Mouse (Mus musculus) intestine, embryonic 14.5 days (tissue): ENCODE measurements at regions not wholly inside any gene's neighbourhood (a gene's known extent, or its start where the extent isn't known, plus 50 kb on each side); places are given as distances from the start of the nearest gene placed in this dataset.

Experiments used
- ATAC-seq: fragments of 200-750 bp; cut with Nextera tagmentation; replicated peaks from 2 replicates; pipeline ENCODE4 v1.8.0; 2017; ENCODE audit warnings: low read depth, moderate number of reproducible peaks, moderate TSS enrichment, moderate library complexity; ENCODE audit not compliant: low FRiP score, low TSS enrichment
- DNase-seq: peaks from one replicate; pipeline ENCODE4 v3.0.0-alpha.2; 2018; ENCODE audit warnings: low spot score
- H3K27ac ChIP-seq: fragments of 300-500 bp; sonication (generic); 2 replicates; pipeline ENCODE4 v1.5.1; 2014; ENCODE audit warnings: low read depth, mild to moderate bottlenecking, control low read depth
- H3K27me3 ChIP-seq: fragments of 300-500 bp; sonication (generic); replicated peaks from 2 replicates; pipeline ENCODE4 v1.6.1; 2014; ENCODE audit warnings: low read length, control low read depth; ENCODE audit not compliant: control insufficient read depth, insufficient read depth
- H3K36me3 ChIP-seq: fragments of 300-500 bp; sonication (generic); 2 replicates; pipeline ENCODE4 v1.6.1; 2014; ENCODE audit warnings: low read length, control low read depth; ENCODE audit not compliant: control insufficient read depth, insufficient read depth
- H3K4me1 ChIP-seq: fragments of 300-500 bp; sonication (generic); replicated peaks from 2 replicates; pipeline ENCODE4 v1.6.1; 2014; ENCODE audit warnings: low read length, control low read depth, mixed read lengths; ENCODE audit not compliant: control insufficient read depth, insufficient read depth
- H3K4me2 ChIP-seq: fragments of 300-500 bp; sonication (generic); 2 replicates; pipeline ENCODE4 v1.6.1; 2014; ENCODE audit warnings: low read length
- H3K4me3 ChIP-seq: fragments of 300-500 bp; sonication (generic); 2 replicates; pipeline ENCODE4 v1.5.1; 2014; ENCODE audit warnings: low read depth, low read length, control low read depth, mixed read lengths
- H3K9ac ChIP-seq: fragments of 300-500 bp; sonication (generic); 2 replicates; pipeline ENCODE4 v1.6.1; 2014; ENCODE audit warnings: mild to moderate bottlenecking, low read length
- H3K9me3 ChIP-seq: fragments of 300-500 bp; sonication (generic); 2 replicates; pipeline ENCODE4 v1.6.1; 2016; ENCODE audit warnings: low read length, control low read depth; ENCODE audit not compliant: control insufficient read depth
- WGBS: fragments of 180-500 bp; shearing (Covaris S2); extraction: QIAGEN DNeasy Blood & Tissue Kit; methylation state at CpG from one replicate; pipeline ENCODE4 v1.1.7; 2014; 5-methylcytosine and 5-hydroxymethylcytosine counted together

- no peaks in the 10 kb centered on the region for H3K36me3 ChIP-seq
- H3K9me3 ChIP-seq, result no peaks in the 10 kb centered on the region
- no peak overlapping the region for H3K27ac ChIP-seq
- DNase-seq, result no peak
- no peaks in the 10 kb centered on the region for H3K4me1 ChIP-seq
- H3K27me3 ChIP-seq, result no peaks in the 10 kb centered on the region
- H3K9ac ChIP-seq, result no peak overlapping the region
- no peak overlapping the region for H3K4me2 ChIP-seq
- no peak for ATAC-seq
- WGBS, result 50% methylated on average over 6 of the region's 6 CpGs
- no peak overlapping the region for H3K4me3 ChIP-seq
These were observed 157.0 kb upstream of the Six2 start for GRCm38 (mm10) chr17:85845059-85845458.

GRCm38 (mm10) chr17:85844486-85844885 lies 156.4 kb upstream of the Six2 start:
- Histone ChIP-seq H3K36me3 (no peaks in the 10 kb centered on the region), H3K4me3 (no peak overlapping the region), H3K4me2 (no peak overlapping the region), H3K27me3 (no peaks in the 10 kb centered on the region), H3K4me1 (no peaks in the 10 kb centered on the region), H3K9me3 (no peaks in the 10 kb centered on the region), H3K9ac (no peak overlapping the region), H3K27ac (no peak overlapping the region)
- 86% methylated on average over 13 of the region's 13 CpGs for WGBS
- no peak for ATAC-seq
- no peak for DNase-seq

GRCm38 (mm10) chr17:85823036-85823435 lies 135.0 kb upstream of the Six2 start:
- Histone ChIP-seq H3K4me2 (no peak overlapping the region), H3K9ac (no peak overlapping the region), H3K36me3 (no peaks in the 10 kb centered on the region), H3K27ac (no peak overlapping the region), H3K4me3 (no peak overlapping the region), H3K27me3 (no peaks in the 10 kb centered on the region), H3K4me1 (no peaks in the 10 kb centered on the region), H3K9me3 (no peaks in the 10 kb centered on the region)
- DNase-seq (no peak), ATAC-seq (no peak)
- 77% methylated on average over 19 of the region's 19 CpGs for WGBS

- ATAC-seq (no peak), DNase-seq (no peak)
- no peaks in the 10 kb centered on the region for H3K36me3 ChIP-seq
- H3K27me3 ChIP-seq, result no peaks in the 10 kb centered on the region
- no peak overlapping the region for H3K9ac ChIP-seq
- H3K4me1 ChIP-seq, result no peaks in the 10 kb centered on the region
- 89% methylated on average over 4 of the region's 4 CpGs for WGBS
- no peak overlapping the region for H3K4me2 ChIP-seq
- H3K27ac ChIP-seq, result no peak overlapping the region
- H3K4me3 ChIP-seq, result no peak overlapping the region
- no peaks in the 10 kb centered on the region for H3K9me3 ChIP-seq
These were observed 133.8 kb upstream of the Six2 start for GRCm38 (mm10) chr17:85821861-85822260.

- no peaks in the 10 kb centered on the region for H3K27me3 ChIP-seq
- H3K9ac ChIP-seq, result no peak overlapping the region
- DNase-seq (no peak), ATAC-seq (no peak)
- H3K27ac ChIP-seq, result no peak overlapping the region
- no peaks in the 10 kb centered on the region for H3K9me3 ChIP-seq
- H3K4me3 ChIP-seq, result no peak overlapping the region
- H3K36me3 ChIP-seq, result no peaks in the 10 kb centered on the region
- 78% methylated on average over 17 of the region's 17 CpGs for WGBS
- no peaks in the 10 kb centered on the region for H3K4me1 ChIP-seq
- no peak overlapping the region for H3K4me2 ChIP-seq
These were observed 130.2 kb upstream of the Six2 start for GRCm38 (mm10) chr17:85818098-85818855.

GRCm38 (mm10) chr17:85816521-85816920 lies 128.4 kb upstream of the Six2 start:
- Histone ChIP-seq H3K4me1 (no peaks in the 10 kb centered on the region), H3K27me3 (no peaks in the 10 kb centered on the region), H3K9me3 (no peaks in the 10 kb centered on the region), H3K4me2 (no peak overlapping the region), H3K36me3 (no peaks in the 10 kb centered on the region), H3K27ac (no peak overlapping the region), H3K9ac (no peak overlapping the region), H3K4me3 (no peak overlapping the region)
- no peak for ATAC-seq
- 90% methylated on average over 8 of the region's 8 CpGs for WGBS
- no peak for DNase-seq

- 87% methylated on average over 8 of the region's 8 CpGs for WGBS
- H3K9ac ChIP-seq, result no peak overlapping the region
- no peaks in the 10 kb centered on the region for H3K27me3 ChIP-seq
- DNase-seq (no peak), ATAC-seq (no peak)
- H3K4me2 ChIP-seq, result no peak overlapping the region
- no peaks in the 10 kb centered on the region for H3K9me3 ChIP-seq
- no peak overlapping the region for H3K27ac ChIP-seq
- H3K4me1 ChIP-seq, result no peaks in the 10 kb centered on the region
- H3K36me3 ChIP-seq, result no peaks in the 10 kb centered on the region
- no peak overlapping the region for H3K4me3 ChIP-seq
These were observed 128.0 kb upstream of the Six2 start for GRCm38 (mm10) chr17:85816056-85816455.

- H3K27ac ChIP-seq, result no peak overlapping the region
- H3K9ac ChIP-seq, result no peak overlapping the region
- DNase-seq, result no peak
- H3K36me3 ChIP-seq, result no peaks in the 10 kb centered on the region
- H3K27me3 ChIP-seq, result peaks cover 27% of the 10 kb centered on the region; the same call in 1 of the 2 replicates
- no peak for ATAC-seq
- H3K4me3 ChIP-seq, result no peak overlapping the region
- H3K9me3 ChIP-seq, result no peaks in the 10 kb centered on the region
- H3K4me1 ChIP-seq, result no peaks in the 10 kb centered on the region
- no peak overlapping the region for H3K4me2 ChIP-seq
- WGBS, result 85% methylated on average over 5 of the region's 5 CpGs
These were observed 120.5 kb upstream of the Six2 start for GRCm38 (mm10) chr17:85808580-85808979.

- DNase-seq, result no peak
- no peak for ATAC-seq
These were observed 117.8 kb upstream of the Six2 start for GRCm38 (mm10) chr17:85805726-85806359.

More at GRCm38 (mm10) chr17:85805726-85806359, 117.8 kb upstream of the Six2 start:
- peaks cover 54% of the 10 kb centered on the region for H3K27me3 ChIP-seq
- H3K27ac ChIP-seq, result no peak overlapping the region
- H3K4me1 ChIP-seq, result no peaks in the 10 kb centered on the region
- no peak overlapping the region for H3K9ac ChIP-seq
- H3K9me3 ChIP-seq, result no peaks in the 10 kb centered on the region
- WGBS, result 55% methylated on average over 13 of the region's 13 CpGs
- H3K4me2 ChIP-seq, result no peak overlapping the region
- no peaks in the 10 kb centered on the region for H3K36me3 ChIP-seq
- H3K4me3 ChIP-seq, result no peak overlapping the region
